Mouse (Mus musculus) macrophage (primary cell): ENCODE measurements around the gene Cxcl15. TPM values are rescaled to one million over a fixed set of nuclear protein-coding genes. Genes with fewer than 3 reads are reported as not detected.
"Not testable (repeated sequence)": the region's sequence is repeated elsewhere in the genome, so short reads cannot be mapped to it uniquely, and the experiment has no call there.

Experiments
- H3K27ac ChIP-seq: fragments of 350-480 bp; formaldehyde crosslinking; 2 replicates; pipeline ENCODE4 v1.9.0; 2021
- H3K36me3 ChIP-seq: fragments of 350-480 bp; formaldehyde crosslinking; 2 replicates; pipeline ENCODE4 v1.9.0; 2021; ENCODE audit errors: inconsistent target
- H3K4me3 ChIP-seq: fragments of 350-480 bp; formaldehyde crosslinking; 2 replicates; pipeline ENCODE4 v1.9.0; 2021; ENCODE audit errors: inconsistent target
- H3K79me2 ChIP-seq: fragments of 350-480 bp; formaldehyde crosslinking; 2 replicates; pipeline ENCODE4 v1.9.0; 2021; ENCODE audit errors: inconsistent target
- WGBS: methylation state at CpG from one replicate; pipeline ENCODE4 v1.1.7; 2026; ENCODE audit warnings: inconsistent platforms; ENCODE audit not compliant: missing documents; 5-methylcytosine and 5-hydroxymethylcytosine counted together
- polyA plus RNA-seq: library from polyadenylated mRNA; stranded (reverse); fragments of 250-400 nt; gene quantifications from 3 replicates; pipeline ENCODE4 v1.2.4, GENCODE M21; 2018; ENCODE audit warnings: inconsistent platforms

Cxcl15 gene
- polyA plus RNA-seq, 1 experiment from 2014 or later, result not detected

DNA sequence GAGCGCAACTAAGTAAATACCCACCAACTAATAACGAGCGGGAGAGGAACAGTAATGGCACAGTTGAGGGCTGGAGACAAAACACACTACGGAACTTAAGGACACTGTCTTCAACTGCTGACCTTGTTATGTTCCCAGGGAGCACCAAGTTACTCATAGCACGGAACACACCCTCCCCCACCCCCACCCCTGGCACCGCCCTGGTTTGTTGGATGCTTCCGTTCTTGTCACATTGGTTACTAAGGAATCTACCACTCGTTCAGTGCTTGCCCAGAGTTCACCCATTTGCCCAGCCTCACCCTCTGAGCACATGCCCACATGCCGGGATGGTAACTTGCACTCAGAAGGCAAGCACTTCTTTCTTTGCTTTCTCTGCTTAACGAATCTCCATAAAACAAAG is 16.7 kb upstream of the Cxcl15 start:
- no peaks in the 10 kb centered on the region for H3K36me3 ChIP-seq
- WGBS, result 93% methylated on average over 10 of the region's 10 CpGs
- no peak overlapping the region for H3K27ac ChIP-seq
- H3K4me3 ChIP-seq, result no peak overlapping the region
- H3K79me2 ChIP-seq, result peaks cover 9% of the 10 kb centered on the region; the same call in 1 of the 2 replicates

DNA sequence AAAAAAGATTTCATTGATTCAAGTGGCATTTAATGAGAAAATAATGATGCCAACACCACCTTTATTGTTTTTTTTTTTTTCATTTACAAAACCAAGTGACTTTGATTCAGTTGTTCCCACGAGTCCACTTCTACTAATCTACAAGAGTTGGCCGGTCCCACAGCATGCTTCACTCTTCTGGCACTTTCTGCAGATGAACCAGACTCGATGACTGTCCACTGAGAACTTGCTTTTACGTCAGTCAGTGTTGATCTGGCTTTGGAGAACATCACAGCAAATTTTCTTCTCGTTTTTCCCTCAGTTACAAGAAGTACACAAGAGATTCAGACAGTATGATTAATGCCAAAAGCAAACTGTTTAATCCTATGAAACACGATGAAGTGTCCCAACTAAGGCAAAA is 15.5 kb upstream of the Cxcl15 start:
- 93% methylated on average over 6 of the region's 6 CpGs for WGBS
- no peaks in the 10 kb centered on the region for H3K79me2 ChIP-seq
- no peaks in the 10 kb centered on the region for H3K36me3 ChIP-seq
- H3K27ac ChIP-seq, result no peak overlapping the region
- no peak overlapping the region for H3K4me3 ChIP-seq

DNA sequence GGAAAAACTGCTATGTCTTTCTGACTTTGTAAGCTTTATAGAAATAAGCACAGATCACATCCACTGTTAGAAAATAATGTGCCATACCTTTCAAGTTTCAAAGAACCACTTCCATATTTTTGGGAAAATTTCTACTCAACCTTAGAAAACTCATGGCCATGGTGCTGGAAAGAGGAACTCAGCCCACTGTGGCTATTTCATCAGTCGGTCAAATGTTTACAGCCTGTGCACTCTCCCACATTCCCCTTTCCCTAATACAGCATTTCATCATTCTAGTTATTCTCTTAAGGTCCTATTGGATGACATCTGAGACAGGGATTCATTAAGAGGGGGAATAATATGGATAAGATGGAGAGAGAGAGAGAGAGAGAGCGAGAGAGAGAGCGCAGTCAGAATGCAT is 10.6 kb upstream of the Cxcl15 start:
- WGBS, result 66% methylated on average over 3 of the region's 3 CpGs
- H3K36me3 ChIP-seq, result no peaks in the 10 kb centered on the region

DNA sequence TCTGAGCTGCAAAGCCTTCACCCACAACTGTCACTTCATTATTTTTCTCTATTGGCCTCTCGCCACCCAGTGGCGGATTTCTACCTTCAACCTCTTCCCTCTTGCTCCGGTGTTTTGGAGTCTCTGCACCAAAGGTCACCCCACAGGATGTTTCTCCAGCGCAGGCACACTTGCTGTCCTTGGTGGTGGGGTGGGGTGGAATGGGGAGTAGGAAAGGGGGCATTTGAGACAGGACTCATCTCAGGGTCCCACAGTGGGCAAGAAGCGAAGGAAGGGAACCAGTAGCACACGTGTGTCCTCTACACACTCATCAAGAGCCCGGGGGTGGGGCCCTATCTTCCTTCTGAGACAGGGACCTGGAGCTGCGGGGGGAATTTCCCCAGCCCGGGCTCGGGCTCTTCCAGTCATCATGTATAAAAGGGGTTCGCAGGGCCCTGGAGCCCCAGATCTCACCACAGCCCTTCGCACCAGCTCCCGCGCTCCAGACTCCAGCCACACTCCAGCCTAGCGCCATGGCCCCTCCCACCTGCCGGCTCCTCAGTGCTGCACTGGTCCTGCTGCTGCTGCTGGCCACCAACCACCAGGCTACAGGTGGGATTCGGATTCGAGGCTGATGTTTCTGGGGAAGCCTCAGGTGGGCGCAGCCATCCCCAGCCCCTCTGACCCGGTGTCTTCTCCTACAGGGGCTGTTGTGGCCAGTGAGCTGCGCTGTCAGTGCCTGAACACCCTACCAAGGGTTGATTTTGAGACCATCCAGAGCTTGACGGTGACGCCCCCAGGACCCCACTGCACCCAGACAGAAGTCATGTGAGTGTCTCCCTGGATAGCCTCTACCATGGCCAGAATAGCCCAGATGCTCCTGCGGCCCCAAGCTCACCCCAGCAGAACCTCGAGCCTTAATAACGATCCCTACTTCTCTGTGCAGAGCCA is 8.4 kb upstream of the Cxcl15 start, which contains the start of gene Cxcl3:
Cxcl3 (plus strand) TSS at position 445 of the 930 bp plus-strand sequence.
- 40% methylated on average over 24 of the region's 26 CpGs for WGBS
- no peaks in the 10 kb centered on the region for H3K79me2 ChIP-seq
- no peak within 1 kb of the TSS for H3K4me3 ChIP-seq
- no peak within 1 kb of the TSS for H3K27ac ChIP-seq
- no peaks in the 10 kb centered on the region for H3K36me3 ChIP-seq

More for the DNA sequence above, 10.6 kb upstream of the Cxcl15 start:
- no peak overlapping the region for H3K27ac ChIP-seq
- no peaks in the 10 kb centered on the region for H3K79me2 ChIP-seq
- no peak overlapping the region for H3K4me3 ChIP-seq

DNA sequence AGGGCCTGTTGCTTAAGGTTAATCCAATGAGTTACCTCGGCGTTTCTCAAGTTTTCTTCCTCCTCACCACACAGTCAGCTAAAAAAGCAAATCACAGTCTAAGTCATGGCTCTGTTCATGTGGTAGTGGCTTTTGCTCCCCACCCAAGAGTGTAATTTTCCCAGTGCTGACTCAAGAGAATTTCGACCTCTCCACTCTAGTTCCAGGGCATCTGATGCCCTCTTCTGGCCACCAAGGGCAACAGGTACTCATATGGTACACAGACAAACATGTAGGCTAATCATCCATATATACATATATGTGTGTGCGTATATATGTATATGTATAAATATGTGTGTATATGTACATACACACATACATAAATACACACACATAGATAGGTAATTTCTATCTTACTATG is 6.2 kb upstream of the Cxcl15 start:
- Histone ChIP-seq H3K4me3 (no peak overlapping the region), H3K36me3 (no peaks in the 10 kb centered on the region), H3K79me2 (no peaks in the 10 kb centered on the region), H3K27ac (no peak overlapping the region)
- WGBS, result 77% methylated on average over 4 of the region's 4 CpGs

DNA sequence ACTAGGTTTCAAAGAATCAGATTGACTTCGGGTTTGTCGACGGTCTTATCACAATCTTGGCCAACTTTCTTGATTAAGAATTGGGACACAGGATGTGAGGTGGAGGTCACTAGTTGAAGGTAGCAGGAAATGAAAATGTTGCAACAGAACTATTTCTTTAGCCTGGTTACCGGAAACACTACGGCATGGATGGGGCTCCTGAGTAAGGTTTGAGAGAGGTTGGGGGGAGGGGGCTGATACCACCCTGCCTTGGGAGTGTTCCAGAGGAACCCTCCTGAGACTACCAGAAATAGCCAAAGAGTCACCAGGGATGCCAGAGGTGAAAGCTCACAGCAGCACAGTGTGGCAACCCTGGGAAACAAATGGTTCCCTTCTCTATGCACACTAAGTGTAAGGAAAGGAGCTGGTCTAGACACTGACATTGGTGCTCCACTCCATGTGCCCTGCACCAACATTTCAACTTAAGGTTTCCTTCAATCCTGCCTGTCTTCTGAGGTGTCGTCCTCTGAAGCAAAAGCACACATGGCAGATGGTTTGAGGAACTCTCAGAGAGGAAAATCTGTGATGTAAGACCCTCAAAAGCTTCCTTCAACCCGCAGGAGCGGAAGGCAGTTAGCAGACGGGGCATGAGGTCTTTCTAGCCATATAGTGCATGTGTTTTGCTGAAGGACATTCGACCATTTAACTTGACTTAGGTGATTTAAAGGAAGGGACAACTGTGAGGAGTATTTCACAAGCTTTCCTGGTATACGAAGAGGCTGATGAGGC is 4.8 kb upstream of the Cxcl15 start:
- Histone ChIP-seq H3K4me3 (no peak overlapping the region), H3K36me3 (no peaks in the 10 kb centered on the region), H3K27ac (no peak overlapping the region), H3K79me2 (no peaks in the 10 kb centered on the region)
- WGBS, result 19% methylated on average over 11 of the region's 11 CpGs

DNA sequence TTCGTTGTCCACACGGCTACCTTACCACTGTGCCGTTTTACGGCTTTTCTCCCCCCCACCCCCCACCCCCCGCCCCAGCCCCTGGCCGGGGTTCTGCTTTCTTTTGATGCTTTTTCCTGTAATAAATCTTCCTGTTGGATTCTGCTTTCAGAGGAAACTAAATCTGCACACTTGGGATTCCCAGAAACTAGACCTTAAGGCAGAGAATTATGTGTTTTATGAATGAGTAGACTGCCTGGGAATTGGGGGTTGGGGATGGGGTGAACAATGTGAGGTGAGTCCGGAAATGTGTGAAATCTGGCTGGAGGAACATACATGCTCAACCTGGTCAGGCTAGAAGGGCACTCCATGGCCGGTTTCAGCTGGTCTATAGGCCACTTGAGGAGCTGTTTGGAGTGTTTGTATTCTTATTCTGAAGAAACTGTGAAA is 4.2 kb upstream of the Cxcl15 start:
- Histone ChIP-seq H3K4me3 (no peak overlapping the region), H3K79me2 (no peaks in the 10 kb centered on the region), H3K27ac (no peak overlapping the region), H3K36me3 (no peaks in the 10 kb centered on the region)
- WGBS, result 17% methylated on average over 6 of the region's 8 CpGs

DNA sequence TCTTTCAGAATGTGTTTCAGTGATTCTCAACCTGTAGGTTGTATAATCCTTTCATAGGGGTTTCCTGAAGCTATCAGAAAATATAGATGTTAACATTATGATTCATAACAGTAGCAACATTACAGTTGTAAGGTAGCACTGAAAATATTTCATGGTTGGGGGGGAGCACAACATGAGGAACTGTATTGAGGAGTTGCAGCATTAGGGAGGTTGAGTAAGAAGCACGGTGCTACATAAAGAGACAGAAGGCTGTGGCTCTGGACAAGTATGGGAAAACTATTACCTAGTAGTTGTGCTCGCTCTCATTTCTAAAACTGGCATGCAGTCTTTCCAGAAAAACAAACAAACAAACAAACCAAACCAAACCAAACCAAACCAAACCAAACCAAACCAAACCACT is 1.1 kb downstream of the Cxcl15 start:
- not testable (repeated sequence) for H3K27ac ChIP-seq, H3K4me3 ChIP-seq, H3K36me3 ChIP-seq, H3K79me2 ChIP-seq
- 78% methylated on average over 2 of the region's 2 CpGs for WGBS

DNA sequence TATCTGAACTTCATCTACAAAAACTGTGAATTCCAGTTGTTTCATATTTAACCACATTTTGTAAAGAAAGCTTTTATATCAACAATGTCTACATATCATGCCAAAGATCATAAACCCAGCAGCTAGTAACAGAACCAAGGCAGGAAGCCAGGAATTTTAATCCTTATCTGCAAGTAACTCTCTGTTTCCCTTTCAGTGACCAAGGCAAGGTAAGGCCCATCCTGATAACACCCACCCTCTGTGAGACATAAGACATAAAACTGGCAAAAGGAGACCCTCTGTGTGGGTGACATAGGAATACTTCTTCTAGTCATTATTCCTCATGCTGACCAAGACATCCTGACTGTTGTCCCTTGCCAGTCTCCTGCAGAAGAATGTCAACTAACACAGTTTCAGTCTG is 10.2 kb downstream of the Cxcl15 start:
- Histone ChIP-seq H3K79me2 (no peaks in the 10 kb centered on the region), H3K4me3 (no peak overlapping the region), H3K27ac (no peak overlapping the region), H3K36me3 (no peaks in the 10 kb centered on the region)

DNA sequence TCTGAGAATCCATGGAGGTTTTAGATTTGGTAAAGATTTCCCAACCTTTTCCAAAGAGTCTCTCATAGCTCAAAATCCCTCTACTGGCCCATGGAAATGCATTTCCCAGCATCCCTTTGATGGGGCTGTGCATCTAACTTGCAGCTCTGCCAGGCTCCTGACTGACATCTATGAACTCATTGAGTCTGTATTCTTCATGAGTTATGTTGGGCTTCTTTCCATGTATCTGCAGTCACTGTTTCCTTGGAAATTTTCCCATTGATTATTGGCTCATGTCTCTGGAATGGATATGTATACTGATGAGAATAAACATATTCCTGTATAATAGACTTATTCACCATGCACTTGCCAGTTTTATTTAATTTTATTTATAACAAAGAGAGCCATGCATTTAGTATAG is 11.7 kb downstream of the Cxcl15 start:
- no peaks in the 10 kb centered on the region for H3K79me2 ChIP-seq
- H3K27ac ChIP-seq, result no peak overlapping the region
- no peak overlapping the region for H3K4me3 ChIP-seq
- H3K36me3 ChIP-seq, result no peaks in the 10 kb centered on the region

DNA sequence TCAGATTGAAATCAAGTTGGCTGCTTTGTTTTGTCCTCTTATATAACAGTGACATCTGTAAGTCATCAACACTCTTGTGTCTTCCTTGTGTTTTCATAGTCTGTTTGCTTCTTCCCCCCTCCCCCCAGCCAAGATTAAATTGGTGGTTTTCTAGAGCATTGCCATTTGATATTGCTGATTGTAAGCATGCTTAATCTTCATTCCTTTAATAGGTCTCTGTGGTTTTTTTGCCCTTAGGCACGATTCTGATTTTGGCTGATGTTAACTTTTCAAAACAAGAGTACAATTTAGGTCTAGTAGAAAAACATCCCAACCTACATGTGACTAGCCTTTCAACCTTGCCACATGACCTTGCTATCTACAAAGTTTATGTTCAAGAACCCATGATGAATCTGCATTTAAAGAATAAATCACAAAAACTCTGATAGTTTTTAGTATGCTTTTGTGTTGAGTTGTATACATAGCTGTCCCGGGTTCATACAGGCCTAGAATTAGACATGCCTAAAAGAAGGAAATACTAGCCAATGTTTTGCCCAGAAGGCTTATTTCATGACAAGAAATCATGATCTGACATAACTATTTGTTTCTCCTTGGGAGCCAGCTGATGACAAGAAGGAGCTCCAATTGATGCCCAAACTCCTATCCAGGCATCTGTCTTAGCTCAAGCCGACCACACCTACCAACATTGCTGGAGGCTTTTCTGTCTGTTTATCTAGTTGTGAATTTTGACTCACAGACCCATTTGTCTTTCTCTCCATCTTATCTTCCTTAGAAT is 13.0 kb downstream of the Cxcl15 start:
- Histone ChIP-seq H3K27ac (no peak overlapping the region), H3K36me3 (no peaks in the 10 kb centered on the region), H3K79me2 (no peaks in the 10 kb centered on the region), H3K4me3 (no peak overlapping the region)
- WGBS, result 92% methylated on average over 3 of the region's 3 CpGs

DNA sequence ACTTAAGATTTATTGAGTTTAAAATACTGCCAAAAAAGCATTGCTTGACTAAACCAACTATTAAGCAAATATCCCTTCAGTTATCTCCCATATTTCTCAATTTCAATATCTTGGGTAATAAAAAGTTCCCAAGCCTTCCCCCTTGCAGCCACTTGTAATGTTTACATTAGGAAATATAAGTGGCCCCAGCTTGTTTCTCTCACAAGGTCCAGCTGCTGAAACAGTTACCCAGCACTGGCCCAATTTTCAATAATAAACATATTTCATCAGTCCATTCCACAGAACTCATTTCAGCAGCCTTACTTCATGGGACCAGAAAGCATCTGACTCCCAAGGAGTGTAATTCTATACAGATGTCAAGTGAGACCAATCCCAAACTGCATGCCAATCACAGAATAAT is 25.4 kb downstream of the Cxcl15 start:
- H3K36me3 ChIP-seq, result no peaks in the 10 kb centered on the region
- no peaks in the 10 kb centered on the region for H3K79me2 ChIP-seq
- no peak overlapping the region for H3K27ac ChIP-seq
- H3K4me3 ChIP-seq, result no peak overlapping the region

DNA sequence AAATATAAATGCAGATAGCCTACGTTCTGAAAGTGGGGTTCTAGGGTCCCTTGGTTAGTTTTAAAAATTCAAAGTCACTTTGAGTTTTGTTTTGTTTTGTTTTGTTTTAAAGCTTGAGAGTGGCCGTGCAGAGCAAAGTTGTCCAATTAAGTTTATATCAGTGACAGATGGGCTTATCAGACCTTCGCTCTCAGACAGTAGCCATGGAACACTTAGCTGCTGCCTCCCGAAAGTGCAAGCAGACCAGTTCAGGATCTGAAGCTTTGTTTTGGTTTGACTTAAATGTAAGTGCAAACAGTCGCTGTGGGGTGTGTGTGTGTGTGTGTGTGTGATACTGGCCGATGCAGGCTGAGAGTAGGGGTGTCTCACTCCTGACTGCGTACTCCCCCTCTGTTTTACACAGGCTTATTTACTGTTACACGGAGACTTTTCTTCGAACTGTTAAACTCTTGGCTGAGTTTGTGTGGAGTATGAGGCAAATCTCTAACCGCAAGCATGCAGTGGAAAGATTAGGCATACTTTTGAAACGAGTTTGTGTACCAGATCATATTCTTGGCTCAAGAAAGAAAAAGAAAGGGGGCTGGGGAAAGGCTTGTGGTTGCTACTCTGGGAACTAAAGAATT is 37.9 kb downstream of the Cxcl15 start:
- Histone ChIP-seq H3K36me3 (no peaks in the 10 kb centered on the region), H3K27ac (no peak overlapping the region), H3K4me3 (no peak overlapping the region), H3K79me2 (no peaks in the 10 kb centered on the region)
- WGBS, result 89% methylated on average over 9 of the region's 11 CpGs

DNA sequence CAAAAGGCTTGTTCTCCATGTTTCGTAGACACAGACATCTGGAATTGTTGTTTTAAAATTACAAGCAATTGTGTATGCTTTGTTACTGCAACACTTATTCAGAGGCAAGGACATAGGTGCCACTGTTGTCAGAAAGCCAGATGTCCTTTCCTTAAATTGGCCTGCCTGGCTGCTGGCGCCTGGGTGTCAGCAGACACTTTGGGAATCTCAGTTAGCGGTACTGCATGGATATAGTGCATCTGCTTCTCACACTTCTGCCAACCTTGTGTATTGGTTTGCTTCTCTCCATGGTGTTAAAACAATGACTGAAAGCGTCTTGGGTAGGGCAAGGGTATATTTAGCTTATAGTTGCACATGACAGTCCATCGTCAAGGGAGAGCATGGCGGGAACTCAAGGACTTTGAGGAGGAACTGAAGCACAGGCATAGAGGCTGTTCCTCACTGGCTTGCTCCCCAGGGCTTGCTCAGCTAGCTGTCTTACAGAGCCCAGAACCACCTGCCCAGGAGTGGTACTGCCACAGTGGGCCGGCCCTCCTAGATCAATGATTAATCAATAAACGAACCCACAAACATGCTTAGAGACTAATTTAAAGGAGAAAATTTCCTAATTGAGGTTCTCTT is 38.5 kb downstream of the Cxcl15 start:
- 97% methylated on average over 8 of the region's 8 CpGs for WGBS
- Histone ChIP-seq H3K36me3 (no peaks in the 10 kb centered on the region), H3K27ac (no peak overlapping the region), H3K4me3 (no peak overlapping the region), H3K79me2 (no peaks in the 10 kb centered on the region)
